Mouse (Mus musculus): ENCODE measurements around the gene Asic2.

- no peak for TF ChIP-seq CTCF (IDR thresholded peaks at IDR 0.05; ENCODE audit: low read depth)
- TF ChIP-seq EP300 (optimal IDR thresholded peaks at IDR 0.05) = no peak
Measured at GRCm38 (mm10) chr11:80948103-80948502, 1020.2 kb downstream of the Asic2 start.

Measured in stomach, postnatal 0 days (tissue).